Mouse (Mus musculus) layer of hippocampus, postnatal 25 days (tissue): ENCODE data around the gene Cep95. TPM values are rescaled to one million over a fixed set of nuclear protein-coding genes. Genes with fewer than 3 reads are reported as not detected.
A peak's percentile ranks its signal among the peaks of the same experiment; 100 is the strongest.
"Not testable (repeated sequence)": the region's sequence is repeated elsewhere in the genome, so short reads cannot be mapped to it uniquely, and the experiment has no call there.

Experiments used
- DNase-seq, 2 experiments: peaks; one replicate each; pipeline ENCODE4 v3.0.0; 2022; ENCODE audit warnings: mixed read lengths in 2 of 2, low spot score in 1 of 2; ENCODE audit errors: extremely low spot score in 1 of 2
- total RNA-seq, 2 experiments: library from RNA; stranded (reverse); gene quantifications; 2 replicates each; pipeline ENCODE4 v1.2.3; 2021

The Cep95 gene
- 10 to 100 TPM; 11.3 to 15.8 TPM for total RNA-seq

GRCm38 (mm10) chr11:106788775-106789459 lies at the start of gene Cep95, which contains the start of gene Ddx5:
Cep95 (plus strand) TSS chr11:106789252.
Ddx5 (minus strand) TSS chr11:106789185.
- peak; percentile 81 to 98 for DNase-seq

GRCm38 (mm10) chr11:106740724-106741123 lies 48.3 kb upstream of the Cep95 start:
- not testable (repeated sequence) for DNase-seq

- no peak for DNase-seq
These were observed 47.8 kb upstream of the Cep95 start for GRCm38 (mm10) chr11:106741232-106741631.

GRCm38 (mm10) chr11:106741826-106742225 lies 47.2 kb upstream of the Cep95 start:
- DNase-seq = no peak

GRCm38 (mm10) chr11:106742388-106742841 lies 46.6 kb upstream of the Cep95 start:
- DNase-seq = no peak

GRCm38 (mm10) chr11:106744949-106745348 lies 44.1 kb upstream of the Cep95 start:
- no peak for DNase-seq

- not testable (repeated sequence) for DNase-seq
These were observed 39.4 kb upstream of the Cep95 start for GRCm38 (mm10) chr11:106749557-106750120.

GRCm38 (mm10) chr11:106750121-106750751 lies 38.8 kb upstream of the Cep95 start, which contains the start of gene Pecam1:
Pecam1 (minus strand) TSS chr11:106750628.
- no peak for DNase-seq

- DNase-seq = no peak
These were observed 37.7 kb upstream of the Cep95 start, which contains the start of gene Milr1 for GRCm38 (mm10) chr11:106751039-106752018. Milr1 (plus strand) TSS chr11:106751226.

- no peak for DNase-seq
These were observed 36.9 kb upstream of the Cep95 start for GRCm38 (mm10) chr11:106752103-106752502.

- DNase-seq = no peak
These were observed 35.7 kb upstream of the Cep95 start for GRCm38 (mm10) chr11:106753314-106753713.

- no peak for DNase-seq
These were observed 33.5 kb upstream of the Cep95 start for GRCm38 (mm10) chr11:106755583-106755982.

- no peak for DNase-seq
These were observed 30.0 kb upstream of the Cep95 start for GRCm38 (mm10) chr11:106759028-106759427.

- no peak for DNase-seq
These were observed 28.5 kb upstream of the Cep95 start for GRCm38 (mm10) chr11:106760511-106760910.

GRCm38 (mm10) chr11:106762139-106762799 lies 26.8 kb upstream of the Cep95 start:
- DNase-seq = no peak

- no peak for DNase-seq
These were observed 26.3 kb upstream of the Cep95 start for GRCm38 (mm10) chr11:106762800-106763185.

GRCm38 (mm10) chr11:106766611-106767162 lies 22.4 kb upstream of the Cep95 start:
- DNase-seq = no peak

GRCm38 (mm10) chr11:106767516-106767915 lies 21.5 kb upstream of the Cep95 start:
- no peak for DNase-seq

GRCm38 (mm10) chr11:106770195-106770974 lies 18.7 kb upstream of the Cep95 start:
- no peak for DNase-seq
